8 mouse cellular contexts compared by ENCODE assay signal in genomic region chr8:77517301-77518200, GRCm38 (mm10). TPM values are rescaled to one million over a fixed set of nuclear protein-coding genes. Genes with fewer than 3 reads are reported as not detected.
DNase-seq lines count a peak whose midpoint lies in the region; ATAC-seq and TF ChIP-seq lines count a peak whose summit lies in the region.

Gene Arhgap10, minus strand, starts transcription at chr8:77517953.

- H3K36me3 ChIP-seq in G1E (replicated peaks) = peaks cover 37% of the 10 kb centered on the region
- H3K36me3 ChIP-seq in forebrain, embryonic 16.5 days (ENCODE audit: control insufficient read depth, insufficient read depth) = no peaks in the 10 kb centered on the region

- peak within 1 kb of the TSS; percentile 70 for H3K9ac ChIP-seq in forebrain, embryonic 16.5 days (replicated peaks; ENCODE audit: low read depth, low read length)

- peak; percentile 85 for DNase-seq in G1E (ENCODE audit: low spot score)
- peak; percentile 65 for DNase-seq in cerebellum, adult 11 months
- peak; percentile 82 to 88 for DNase-seq in heart, postnatal 36 days
- DNase-seq in layer of hippocampus, adult 9-11 months = peak; percentile 14
- peak; percentile 87 for DNase-seq in lung, postnatal 14 days
- peak; percentile 90 for DNase-seq in ovary, postnatal 36 days (ENCODE audit: low spot score)
- peak; percentile 89 for DNase-seq in thymus, postnatal 25 days

- peak; percentile 94 for ATAC-seq in G1E (ENCODE audit: extremely low read depth, insufficient number of reproducible peaks, low FRiP score, poor library complexity, severe bottlenecking)
- ATAC-seq in forebrain, embryonic 16.5 days = peak; percentile 91

- H3K27ac ChIP-seq in forebrain, embryonic 16.5 days (ENCODE audit: low read length) = no peak within 1 kb of the TSS

- under 1% methylated on average over 62 of the region's 95 CpGs for WGBS in forebrain, embryonic 16.5 days

- H3K27me3 ChIP-seq in G1E (ENCODE audit: insufficient read depth, low read length) = no peaks in the 10 kb centered on the region
- 0 out of 2 replicates have a peak, but pooled peaks cover 3% of the 10 kb centered on the region for H3K27me3 ChIP-seq in forebrain, embryonic 16.5 days (replicated peaks; ENCODE audit: control insufficient read depth, insufficient read depth, low read length)

- intact Hi-C loops in heart, postnatal 36 days (cut with DNase I) = loop anchor here (1.0 to 5.0 kb wide), 5 partner anchors 25 to 89 kb away; partner anchors contain the start of gene Prmt9

- peaks cover 60% of the 10 kb centered on the region for H3K4me1 ChIP-seq in G1E (ENCODE audit: insufficient read depth, low read depth, low read length)
- peaks cover 12% of the 10 kb centered on the region for H3K4me1 ChIP-seq in forebrain, embryonic 16.5 days (replicated peaks; ENCODE audit: control insufficient read depth, insufficient read depth, low read length)

- peak within 1 kb of the TSS; percentile 95 for H3K4me2 ChIP-seq in forebrain, embryonic 16.5 days (ENCODE audit: low read length)

- no peak for TF ChIP-seq CTCF in G1E (IDR thresholded peaks at IDR 0.05; ENCODE audit: low read depth, low read length)

- H3K4me3 ChIP-seq in G1E (ENCODE audit: low read depth, low read length) = peak within 1 kb of the TSS; percentile 89
- peak within 1 kb of the TSS; percentile 79 for H3K4me3 ChIP-seq in forebrain, embryonic 16.5 days (replicated peaks; ENCODE audit: low read length)

- no peaks in the 10 kb centered on the region for H3K9me3 ChIP-seq in G1E (replicated peaks)
- no peaks in the 10 kb centered on the region for H3K9me3 ChIP-seq in forebrain, embryonic 16.5 days (ENCODE audit: control insufficient read depth, low read length)

RNA-seq across cellular contexts. Expression of gene Arhgap10, which starts in this region (rescaled TPM):
- total RNA-seq in G1E (2014; fragmentation: Nextera tagmentation) (22.7 and 24.4 TPM in 2 replicates), G1E (2017) (21.0 and 26.1 TPM in 2 replicates)
- 20.3 and 22.9 TPM in 2 replicates for polyA plus RNA-seq in G1E (2012)
- polyA plus RNA-seq in forebrain, embryonic 16.5 days (2015; fragmentation: Nextera tagmentation; extraction: Ambion mirVana) = 3.7 and 3.9 TPM in 2 replicates
- 10 to 100 TPM; 56.4 to 61.9 TPM for total RNA-seq in heart, postnatal 36 days (2021)

Comparison
In these comparisons a context has a peak if more than half of its experiments do, and no peak if none do; other contexts are left out.
1. DNase-seq: peak in every context shown above with its lines; median percentile 90 in ovary, postnatal 36 days; 89 in thymus, postnatal 25 days; 87 in lung, postnatal 14 days; 85 in G1E; 85 in heart, postnatal 36 days; 65 in cerebellum, adult 11 months; 14 in layer of hippocampus, adult 9-11 months.